Mouse (Mus musculus) liver, adult 2 months (tissue): ENCODE measurements around the gene Kmt2b.

Experiments used
- CTCF ChIP-seq: fragments of 200-500 bp; IDR thresholded peaks from 2 replicates; pipeline ENCODE4 v1.5.1; 2011; ENCODE audit warnings: low read depth, low read length, control low read depth
- POLR2A ChIP-seq: fragments of 200-500 bp; IDR thresholded peaks from 2 replicates; pipeline ENCODE4 v1.6.1; 2011; ENCODE audit warnings: low read length, control low read depth; ENCODE audit not compliant: insufficient read depth; ENCODE audit errors: extremely low read depth

DNA sequence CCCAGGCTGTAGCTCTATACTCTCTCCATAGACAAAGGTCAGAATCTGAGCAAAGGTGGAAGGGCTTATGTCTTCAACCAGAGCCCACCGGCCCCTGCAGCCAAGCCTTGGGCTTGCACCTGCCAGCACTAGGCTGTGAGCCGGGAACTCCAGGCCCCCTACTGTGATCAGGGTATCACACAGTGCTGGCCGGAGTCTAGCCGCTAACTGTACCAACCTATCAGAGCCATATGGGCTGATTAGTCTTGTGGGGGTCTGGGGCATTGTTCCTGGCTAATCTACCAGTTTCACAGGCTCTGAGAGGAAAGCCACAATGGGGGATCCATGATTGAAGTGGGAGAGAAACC, 3.1 kb upstream of the Kmt2b start:
- TF ChIP-seq POLR2A = no peak
- TF ChIP-seq CTCF = no peak
